Mouse (Mus musculus) kidney, embryonic 14.5 days (tissue): Measurements from ENCODE around the gene Zbtb16. TPM values are rescaled to one million over a fixed set of nuclear protein-coding genes. Genes with fewer than 3 reads are reported as not detected.

Source experiments
- ATAC-seq: fragments of 200-750 bp; cut with Nextera tagmentation; 2 replicates; pipeline ENCODE4 v1.8.0; 2017; ENCODE audit warnings: moderate number of reproducible peaks, mild to moderate bottlenecking, moderate TSS enrichment, moderate library complexity; ENCODE audit not compliant: low FRiP score, low TSS enrichment
- H3K27ac ChIP-seq: fragments of 300-500 bp; sonication (generic); 2 replicates; pipeline ENCODE4 v1.5.1; 2014; ENCODE audit warnings: low read depth, mild to moderate bottlenecking, low read length, moderate library complexity, mixed read lengths
- H3K27me3 ChIP-seq: fragments of 300-500 bp; sonication (generic); 2 replicates; pipeline ENCODE4 v1.6.1; 2014; ENCODE audit warnings: mild to moderate bottlenecking, low read length; ENCODE audit not compliant: control insufficient read depth, insufficient read depth
- H3K36me3 ChIP-seq: fragments of 300-500 bp; sonication (generic); 2 replicates; pipeline ENCODE4 v1.6.1; 2014; ENCODE audit warnings: low read length, mixed read lengths; ENCODE audit not compliant: control insufficient read depth, insufficient read depth
- H3K4me1 ChIP-seq: fragments of 300-500 bp; sonication (generic); 2 replicates; pipeline ENCODE4 v1.6.1; 2014; ENCODE audit warnings: low read length, mixed read lengths; ENCODE audit not compliant: control insufficient read depth, insufficient read depth
- H3K4me2 ChIP-seq: fragments of 300-500 bp; sonication (generic); replicated peaks from 2 replicates; pipeline ENCODE4 v1.6.1; 2014; ENCODE audit warnings: low read depth, mild to moderate bottlenecking, low read length
- H3K4me3 ChIP-seq: fragments of 300-500 bp; sonication (generic); 2 replicates; pipeline ENCODE4 v1.5.1; 2014; ENCODE audit warnings: mild to moderate bottlenecking, low read length
- H3K9ac ChIP-seq: fragments of 300-500 bp; sonication (generic); 2 replicates; pipeline ENCODE4 v1.6.1; 2014; ENCODE audit warnings: low read depth, mild to moderate bottlenecking, low read length, moderate library complexity
- H3K9me3 ChIP-seq: fragments of 300-500 bp; sonication (generic); 2 replicates; pipeline ENCODE4 v1.6.1; 2016; ENCODE audit warnings: low read length; ENCODE audit not compliant: control insufficient read depth
- WGBS: fragments of 180-500 bp; shearing (Covaris S2); extraction: QIAGEN DNeasy Blood & Tissue Kit; methylation state at CpG from one replicate; pipeline ENCODE4 v1.1.7; 2014; 5-methylcytosine and 5-hydroxymethylcytosine counted together
- polyA plus RNA-seq: library from polyadenylated mRNA; unstranded; fragments of >200 nt; fragmentation: Nextera tagmentation; extraction: Ambion mirVana; gene quantifications from 2 replicates; pipeline ENCODE4 v1.2.1, GENCODE M21; 2014

Gene Zbtb16
- polyA plus RNA-seq, 1 experiment from 2014 or later = 0.49 TPM

- no peak overlapping the region for H3K4me2 ChIP-seq
- H3K4me1 ChIP-seq = peaks cover 26% of the 10 kb centered on the region
- H3K4me3 ChIP-seq = no peak overlapping the region
Observed at GRCm38 (mm10) chr9:48757650-48758580, 78.1 kb downstream of the Zbtb16 start.

GRCm38 (mm10) chr9:48756261-48756812 is 79.7 kb downstream of the Zbtb16 start:
- Histone ChIP-seq H3K4me1 (peaks cover 26% of the 10 kb centered on the region), H3K4me3 (no peak overlapping the region), H3K4me2 (no peak overlapping the region), H3K9me3 (no peaks in the 10 kb centered on the region), H3K36me3 (no peaks in the 10 kb centered on the region), H3K9ac (no peak overlapping the region), H3K27me3 (no peaks in the 10 kb centered on the region), H3K27ac (no peak overlapping the region)
- ATAC-seq = no peak
- 58% methylated on average over 10 of the region's 10 CpGs for WGBS

More at GRCm38 (mm10) chr9:48757650-48758580, 78.1 kb downstream of the Zbtb16 start:
- ATAC-seq = no peak
- WGBS = 26% methylated on average over 13 of the region's 13 CpGs
- Histone ChIP-seq H3K36me3 (no peaks in the 10 kb centered on the region), H3K27ac (no peak overlapping the region), H3K9ac (no peak overlapping the region), H3K9me3 (no peaks in the 10 kb centered on the region), H3K27me3 (no peaks in the 10 kb centered on the region)

- no peaks in the 10 kb centered on the region for H3K9me3 ChIP-seq
- H3K4me2 ChIP-seq = no peak overlapping the region
- H3K27ac ChIP-seq = no peak overlapping the region
- peaks cover 24% of the 10 kb centered on the region for H3K4me1 ChIP-seq
- WGBS = 26% methylated on average over 9 of the region's 9 CpGs
- H3K27me3 ChIP-seq = no peaks in the 10 kb centered on the region
- no peak for ATAC-seq
- H3K9ac ChIP-seq = no peak overlapping the region
- no peaks in the 10 kb centered on the region for H3K36me3 ChIP-seq
- H3K4me3 ChIP-seq = no peak overlapping the region
Observed at GRCm38 (mm10) chr9:48755438-48756070, 80.5 kb downstream of the Zbtb16 start.

GRCm38 (mm10) chr9:48754418-48754817 is 81.6 kb downstream of the Zbtb16 start:
- peaks cover 20% of the 10 kb centered on the region for H3K4me1 ChIP-seq
- no peaks in the 10 kb centered on the region for H3K9me3 ChIP-seq
- H3K4me3 ChIP-seq = no peak overlapping the region
- WGBS = 90% methylated on average over 6 of the region's 6 CpGs
- H3K27me3 ChIP-seq = no peaks in the 10 kb centered on the region
- H3K27ac ChIP-seq = no peak overlapping the region
- no peak overlapping the region for H3K4me2 ChIP-seq
- no peak overlapping the region for H3K9ac ChIP-seq
- H3K36me3 ChIP-seq = no peaks in the 10 kb centered on the region
- no peak for ATAC-seq

- no peak overlapping the region for H3K4me2 ChIP-seq
- H3K36me3 ChIP-seq = no peaks in the 10 kb centered on the region
- no peaks in the 10 kb centered on the region for H3K27me3 ChIP-seq
- ATAC-seq = no peak
- peaks cover 20% of the 10 kb centered on the region for H3K4me1 ChIP-seq
- H3K9ac ChIP-seq = no peak overlapping the region
- H3K9me3 ChIP-seq = no peaks in the 10 kb centered on the region
- 95% methylated on average over 6 of the region's 6 CpGs for WGBS
- H3K27ac ChIP-seq = no peak overlapping the region
- H3K4me3 ChIP-seq = no peak overlapping the region
Observed at GRCm38 (mm10) chr9:48753881-48754280, 82.1 kb downstream of the Zbtb16 start.

- no peak for ATAC-seq
- WGBS = 89% methylated on average over 3 of the region's 3 CpGs
- no peak overlapping the region for H3K27ac ChIP-seq
Observed at GRCm38 (mm10) chr9:48751900-48752299, 84.1 kb downstream of the Zbtb16 start.

GRCm38 (mm10) chr9:48749666-48750065 is 86.4 kb downstream of the Zbtb16 start:
- H3K27ac ChIP-seq = no peak overlapping the region
- WGBS = 57% methylated on average over 6 of the region's 6 CpGs
- no peak overlapping the region for H3K4me2 ChIP-seq
- no peak overlapping the region for H3K4me3 ChIP-seq
- no peak overlapping the region for H3K9ac ChIP-seq
- 0 out of 2 replicates have a peak, but pooled peaks cover 4% of the 10 kb centered on the region for H3K4me1 ChIP-seq
- H3K9me3 ChIP-seq = no peaks in the 10 kb centered on the region
- ATAC-seq = no peak
- no peaks in the 10 kb centered on the region for H3K27me3 ChIP-seq
- H3K36me3 ChIP-seq = no peaks in the 10 kb centered on the region

More at GRCm38 (mm10) chr9:48751900-48752299, 84.1 kb downstream of the Zbtb16 start:
- no peak overlapping the region for H3K4me2 ChIP-seq
- H3K4me1 ChIP-seq = peaks cover 7% of the 10 kb centered on the region
- no peaks in the 10 kb centered on the region for H3K9me3 ChIP-seq
- no peaks in the 10 kb centered on the region for H3K27me3 ChIP-seq
- H3K4me3 ChIP-seq = no peak overlapping the region
- no peak overlapping the region for H3K9ac ChIP-seq
- H3K36me3 ChIP-seq = no peaks in the 10 kb centered on the region

- Histone ChIP-seq H3K4me1 (0 out of 2 replicates have a peak, but pooled peaks cover 4% of the 10 kb centered on the region), H3K4me2 (no peak overlapping the region), H3K27me3 (no peaks in the 10 kb centered on the region), H3K9ac (no peak overlapping the region), H3K27ac (no peak overlapping the region), H3K9me3 (no peaks in the 10 kb centered on the region), H3K4me3 (no peak overlapping the region), H3K36me3 (no peaks in the 10 kb centered on the region)
- no peak for ATAC-seq
- WGBS = 60% methylated on average over 4 of the region's 4 CpGs
Observed at GRCm38 (mm10) chr9:48749168-48749567, 86.9 kb downstream of the Zbtb16 start.
